Mouse (Mus musculus) adrenal gland (tissue): ENCODE data around the gene Olfr934.

Source experiments
- intact Hi-C: fragments of 180-260 bp; cut with DNase I; formaldehyde crosslinking; loops from one replicate; pipeline ENCODE4 v1.15.1; 2025
- long read RNA-seq, 2 experiments: library from polyadenylated mRNA; unstranded; transcript quantifications; one replicate each; pipeline ENCODE4 v2.0.0; 2020; ENCODE audit warnings: borderline replicate concordance in 1 of 2; ENCODE audit not compliant: insufficient replicate concordance in 1 of 2

Olfr934 gene
- long read RNA-seq, experiment 1 = 0 reads
- long read RNA-seq, experiment 2 = 0 reads

- intact Hi-C loops = no loop called here
These were observed at the start of gene Olfr934 for GRCm38 (mm10) chr9:38988215-38988614. TSS of gene Olfr934 (minus strand) at chr9:38988315.

- intact Hi-C loops = no loop called here
These were observed 35.2 kb upstream of the Olfr934 start, which contains the start of gene Olfr146 for GRCm38 (mm10) chr9:39023277-39023676. TSS of gene Olfr146 (minus strand) at chr9:39023377.

- intact Hi-C loops = no loop called here
These were observed 11.5 kb upstream of the Olfr934 start, which contains the start of gene Olfr935 for GRCm38 (mm10) chr9:38999583-38999982. TSS of gene Olfr935 (minus strand) at chr9:38999683.

- intact Hi-C loops = no loop called here
These were observed 16.1 kb downstream of the Olfr934 start, which contains the start of gene Olfr933 for GRCm38 (mm10) chr9:38972013-38972412. TSS of gene Olfr933 (plus strand) at chr9:38972313.

GRCm38 (mm10) chr9:38954124-38954416 is 34.0 kb downstream of the Olfr934 start:
- intact Hi-C loops = no loop called here

GRCm38 (mm10) chr9:38953401-38954123 is 34.6 kb downstream of the Olfr934 start:
- intact Hi-C loops = no loop called here
